Comparison of ENCODE assay signal across 8 mouse cellular contexts in genomic region chrX:140510696-140511429, GRCm38 (mm10). TPM values are rescaled to one million over a fixed set of nuclear protein-coding genes. Genes with fewer than 3 reads are reported as not detected.
DNase-seq lines count a peak whose midpoint lies in the region; ATAC-seq and TF ChIP-seq lines count a peak whose summit lies in the region.

No protein-coding gene starts in this region.

- no peaks in the 10 kb centered on the region for H3K9me3 ChIP-seq in hindbrain, embryonic 13.5 days
- H3K9me3 ChIP-seq in lung, postnatal 0 days (ENCODE audit: low read length), result no peaks in the 10 kb centered on the region

- peaks cover 68% of the 10 kb centered on the region for H3K27me3 ChIP-seq in hindbrain, embryonic 13.5 days
- H3K27me3 ChIP-seq in lung, postnatal 0 days (replicated peaks; ENCODE audit: insufficient read depth, low read length), result no peaks in the 10 kb centered on the region

- no peaks in the 10 kb centered on the region for H3K36me3 ChIP-seq in hindbrain, embryonic 13.5 days
- no peaks in the 10 kb centered on the region for H3K36me3 ChIP-seq in lung, postnatal 0 days (ENCODE audit: insufficient read depth, low read length)

- peak overlapping the region; percentile 60 for H3K4me3 ChIP-seq in gastrocnemius, adult 2 months
- 0 out of 2 replicates have a peak overlapping the region, but pooled peaks have one; percentile 12 for H3K4me3 ChIP-seq in hindbrain, embryonic 13.5 days
- no peak overlapping the region for H3K4me3 ChIP-seq in lung, postnatal 0 days (ENCODE audit: low read depth, low read length)

- WGBS in hindbrain, embryonic 13.5 days, result 28% methylated on average over 24 of the region's 24 CpGs
- WGBS in lung, postnatal 0 days, result 36% methylated on average over 22 of the region's 24 CpGs

- peak; percentile 43 for DNase-seq in ZHBTc4 (ENCODE audit: low read depth, low spot score)
- peak; percentile 69 for DNase-seq in cerebellum, adult 9-11 months
- peak; percentile 93 for DNase-seq in gastrocnemius, adult 2 months
- peak; percentile 36 to 59 for DNase-seq in layer of hippocampus, postnatal 36 days
- DNase-seq in lung, postnatal 0 days (ENCODE audit: low spot score), result peak; percentile 93
- peak; percentile 69 for DNase-seq in ovary, adult 18-20 months (ENCODE audit: low spot score)

- intact Hi-C loops in gastrocnemius, adult 2 months (cut with DNase I), result loop anchor here (1.0 kb wide), 1 partner anchor 9 kb away; no protein-coding TSS in a partner anchor

- H3K27ac ChIP-seq in gastrocnemius, adult 2 months, result peak overlapping the region; percentile 88
- H3K27ac ChIP-seq in hindbrain, embryonic 13.5 days, result no peak overlapping the region
- peak overlapping the region; percentile 85 for H3K27ac ChIP-seq in lung, postnatal 0 days (ENCODE audit: low read length)

- peaks cover 4% of the 10 kb centered on the region for H3K4me1 ChIP-seq in hindbrain, embryonic 13.5 days (replicated peaks)
- H3K4me1 ChIP-seq in lung, postnatal 0 days (ENCODE audit: insufficient read depth, low read depth, low read length), result no peaks in the 10 kb centered on the region

- H3K9ac ChIP-seq in hindbrain, embryonic 13.5 days, result peak overlapping the region; percentile 46; the same call in 1 of the 2 replicates
- H3K9ac ChIP-seq in lung, postnatal 0 days (replicated peaks; ENCODE audit: low read depth), result no peak overlapping the region

- peak overlapping the region; percentile 43 for H3K4me2 ChIP-seq in hindbrain, embryonic 13.5 days
- no peak overlapping the region; the same call in 1 of the 2 replicates for H3K4me2 ChIP-seq in lung, postnatal 0 days (replicated peaks; ENCODE audit: low read depth, low read length)

- no peak; the same call in 1 of the 2 replicates for TF ChIP-seq EP300 in lung, postnatal 0 days (IDR thresholded peaks at IDR 0.05)

- ATAC-seq in hindbrain, embryonic 13.5 days (ENCODE audit: low FRiP score), result peak; percentile 60; the same call in 1 of the 2 replicates
- peak; percentile 94 for ATAC-seq in lung, postnatal 0 days
- ATAC-seq in erythroid progenitor cell, adult 5-6 weeks (replicated peaks; ENCODE audit: low FRiP score, poor library complexity, severe bottlenecking), result no peak

- no peak for TF ChIP-seq CTCF in gastrocnemius, adult 2 months (IDR thresholded peaks at IDR 0.05)
- no peak for TF ChIP-seq CTCF in lung, postnatal 0 days (IDR thresholded peaks at IDR 0.05)

RNA-seq across cellular contexts. Expression of gene Prps1, which starts 54.5 kb away (rescaled TPM):
- total RNA-seq in gastrocnemius, adult 2 months (2021), result 10 to 100 TPM; 33.7 to 38.2 TPM
- 65.6 and 67.5 TPM in 2 replicates for polyA plus RNA-seq in hindbrain, embryonic 13.5 days (2015; fragmentation: Nextera tagmentation; extraction: Ambion mirVana)
- total RNA-seq in layer of hippocampus, postnatal 36 days (2021), result 10 to 100 TPM; 72.5 to 77.2 TPM
- 17.7 and 20.8 TPM in 2 replicates for polyA plus RNA-seq in lung, postnatal 0 days (2015; fragmentation: Nextera tagmentation; extraction: Ambion mirVana)
- total RNA-seq in erythroid progenitor cell, adult 5-6 weeks (2015; ENCODE audit: low replicate concordance), result 17.2 and 24.5 TPM in 2 replicates
- 12.7 and 14.4 TPM in 2 replicates for total RNA-seq in erythroid progenitor cell, adult 5-6 weeks (2017; ENCODE audit: low replicate concordance)

Comparison
In these comparisons a context has a peak if more than half of its experiments do, and no peak if none do; other contexts are left out.
1. DNase-seq: peak in every context shown above with its lines; median percentile 93 in gastrocnemius, adult 2 months; 93 in lung, postnatal 0 days; 69 in cerebellum, adult 9-11 months; 69 in ovary, adult 18-20 months; 48 in layer of hippocampus, postnatal 36 days; 43 in ZHBTc4.